Mouse (Mus musculus) midbrain, embryonic 15.5 days (tissue): ENCODE results near the gene Bsdc1. TPM values are rescaled to one million over a fixed set of nuclear protein-coding genes. Genes with fewer than 3 reads are reported as not detected.
A peak's percentile ranks its signal among the peaks of the same experiment; 100 is the strongest.
"Not testable (repeated sequence)": the region's sequence is repeated elsewhere in the genome, so short reads cannot be mapped to it uniquely, and the experiment has no call there.

ENCODE experiments used
- ATAC-seq: fragments of 200-750 bp; cut with Nextera tagmentation; replicated peaks from 2 replicates; pipeline ENCODE4 v1.8.0; 2017; ENCODE audit warnings: moderate TSS enrichment
- H3K27ac ChIP-seq: fragments of 300-500 bp; sonication (generic); 2 replicates; pipeline ENCODE4 v1.5.1; 2015; ENCODE audit warnings: mild to moderate bottlenecking, inconsistent platforms
- H3K27me3 ChIP-seq: fragments of 300-500 bp; sonication (generic); replicated peaks from 2 replicates; pipeline ENCODE4 v1.6.1; 2015; ENCODE audit warnings: inconsistent platforms
- H3K36me3 ChIP-seq: fragments of 300-500 bp; sonication (generic); replicated peaks from 2 replicates; pipeline ENCODE4 v1.6.1; 2015; ENCODE audit warnings: inconsistent platforms
- H3K4me1 ChIP-seq: fragments of 300-500 bp; sonication (generic); 2 replicates; pipeline ENCODE4 v1.6.1; 2015; ENCODE audit warnings: inconsistent platforms
- H3K4me2 ChIP-seq: fragments of 300-500 bp; sonication (generic); 2 replicates; pipeline ENCODE4 v1.6.1; 2015; ENCODE audit warnings: inconsistent platforms, mild to moderate bottlenecking, moderate library complexity
- H3K4me3 ChIP-seq: fragments of 300-500 bp; sonication (generic); 2 replicates; pipeline ENCODE4 v1.5.1; 2015; ENCODE audit warnings: mild to moderate bottlenecking, inconsistent platforms
- H3K9ac ChIP-seq: fragments of 300-500 bp; sonication (generic); 2 replicates; pipeline ENCODE4 v1.6.1; 2015; ENCODE audit warnings: mild to moderate bottlenecking, inconsistent platforms
- H3K9me3 ChIP-seq: fragments of 300-500 bp; sonication (generic); 2 replicates; pipeline ENCODE4 v1.6.1; 2016; ENCODE audit warnings: inconsistent platforms
- WGBS: fragments of 180-500 bp; shearing (Covaris S2); methylation state at CpG from one replicate; pipeline ENCODE4 v1.1.7; 2015; ENCODE audit warnings: mixed read lengths; 5-methylcytosine and 5-hydroxymethylcytosine counted together
- polyA plus RNA-seq: library from polyadenylated mRNA; unstranded; fragments of >200 nt; fragmentation: Nextera tagmentation; extraction: Ambion mirVana; gene quantifications from 2 replicates; pipeline ENCODE4 v1.2.1, GENCODE M21; 2015

Gene Bsdc1
- polyA plus RNA-seq, 1 experiment from 2014 or later = 38.6 TPM

DNA sequence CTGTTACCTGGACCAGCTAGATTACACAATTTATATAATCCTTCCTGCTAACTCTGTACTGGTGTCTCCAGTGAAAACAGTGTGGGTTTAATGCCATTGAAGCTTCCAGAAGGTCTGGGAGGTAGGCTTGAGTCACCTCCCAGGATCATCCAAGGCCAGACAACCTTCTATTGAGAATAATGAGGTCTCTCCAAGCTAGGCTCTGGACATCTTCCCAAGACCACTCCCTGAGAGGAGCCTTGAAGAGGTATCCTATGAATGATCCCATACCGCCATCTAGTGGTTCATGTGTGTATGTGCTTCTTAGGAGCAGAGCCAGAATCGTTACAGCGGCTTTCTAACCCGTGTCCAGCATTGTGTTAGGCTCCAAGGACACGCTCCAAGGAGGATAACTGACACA, 6.1 kb upstream of the Bsdc1 start:
- Histone ChIP-seq H3K4me1 (no peaks in the 10 kb centered on the region; the same call in 1 of the 2 replicates), H3K4me3 (no peak overlapping the region), H3K9me3 (no peaks in the 10 kb centered on the region), H3K27ac (no peak overlapping the region), H3K36me3 (no peaks in the 10 kb centered on the region), H3K27me3 (0 out of 2 replicates have a peak, but pooled peaks cover 2% of the 10 kb centered on the region), H3K9ac (no peak overlapping the region), H3K4me2 (no peak overlapping the region)
- WGBS = under 1% methylated on average over 5 of the region's 5 CpGs
- peak; percentile 81 for ATAC-seq

DNA sequence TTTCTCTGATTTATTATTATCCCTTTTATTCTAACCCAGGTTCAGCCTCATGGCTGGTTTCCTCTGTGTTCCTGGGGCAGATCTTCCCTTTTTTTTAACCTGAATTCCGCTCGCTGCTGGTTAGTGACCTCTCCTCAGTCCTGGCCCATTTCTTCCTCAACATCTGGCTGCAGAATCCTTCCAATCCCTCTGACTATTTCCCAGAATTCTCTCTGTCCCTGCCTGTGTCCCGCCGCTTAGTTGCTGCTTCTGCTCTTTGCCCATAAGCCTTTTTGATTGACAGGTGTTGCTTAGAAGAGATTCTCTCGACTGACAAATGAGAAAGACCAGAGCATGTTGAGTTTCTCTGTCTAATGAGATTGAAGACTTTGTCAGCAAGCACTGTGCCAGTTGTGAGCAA, 5.3 kb upstream of the Bsdc1 start:
- no peak for ATAC-seq
- Histone ChIP-seq H3K4me3 (no peak overlapping the region), H3K4me1 (peaks cover 3% of the 10 kb centered on the region; the same call in 1 of the 2 replicates), H3K36me3 (no peaks in the 10 kb centered on the region), H3K27me3 (0 out of 2 replicates have a peak, but pooled peaks cover 2% of the 10 kb centered on the region), H3K4me2 (no peak overlapping the region), H3K9ac (no peak overlapping the region), H3K9me3 (no peaks in the 10 kb centered on the region), H3K27ac (no peak overlapping the region)
- 47% methylated on average over 5 of the region's 5 CpGs for WGBS

GRCm38 (mm10) chr4:129457311-129457710, 4.1 kb upstream of the Bsdc1 start:
- H3K4me3 ChIP-seq, H3K27me3 ChIP-seq, H3K4me2 ChIP-seq, H3K36me3 ChIP-seq, H3K9ac ChIP-seq, H3K4me1 ChIP-seq, ATAC-seq, H3K9me3 ChIP-seq, H3K27ac ChIP-seq: not testable (repeated sequence)
- WGBS = 82% methylated on average over 2 of the region's 2 CpGs

GRCm38 (mm10) chr4:129459726-129460125, 1.7 kb upstream of the Bsdc1 start:
- WGBS = 94% methylated on average over 3 of the region's 3 CpGs
- no peak for ATAC-seq
- Histone ChIP-seq H3K9me3 (no peaks in the 10 kb centered on the region), H3K4me1 (peaks cover 12% of the 10 kb centered on the region), H3K36me3 (peaks cover 4% of the 10 kb centered on the region), H3K4me2 (no peak overlapping the region), H3K4me3 (no peak overlapping the region), H3K27me3 (0 out of 2 replicates have a peak, but pooled peaks cover 2% of the 10 kb centered on the region), H3K27ac (no peak overlapping the region), H3K9ac (no peak overlapping the region)

GRCm38 (mm10) chr4:129460827-129461182, 576 bp upstream of the Bsdc1 start:
- peak overlapping the region; percentile 65 for H3K4me2 ChIP-seq
- no peaks in the 10 kb centered on the region for H3K9me3 ChIP-seq
- peak overlapping the region; percentile 94 for H3K27ac ChIP-seq
- peaks cover 14% of the 10 kb centered on the region for H3K36me3 ChIP-seq
- H3K9ac ChIP-seq = peak overlapping the region; percentile 65
- H3K4me1 ChIP-seq = peaks cover 12% of the 10 kb centered on the region
- peak overlapping the region; percentile 63 for H3K4me3 ChIP-seq
- H3K27me3 ChIP-seq = 0 out of 2 replicates have a peak, but pooled peaks cover under 1% of the 10 kb centered on the region
- ATAC-seq = peak; percentile 43
- WGBS = 0% methylated on average over 4 of the region's 4 CpGs

GRCm38 (mm10) chr4:129462118-129462517, 737 bp downstream of the Bsdc1 start:
- WGBS = 43% methylated on average over 3 of the region's 3 CpGs
- H3K4me3 ChIP-seq = peak overlapping the region; percentile 63
- H3K36me3 ChIP-seq = peaks cover 24% of the 10 kb centered on the region
- no peaks in the 10 kb centered on the region for H3K9me3 ChIP-seq
- peaks cover 12% of the 10 kb centered on the region for H3K4me1 ChIP-seq
- no peaks in the 10 kb centered on the region for H3K27me3 ChIP-seq
- H3K27ac ChIP-seq = peak overlapping the region; percentile 37; the same call in 1 of the 2 replicates
- no peak for ATAC-seq
- H3K4me2 ChIP-seq = peak overlapping the region; percentile 60
- peak overlapping the region; percentile 66 for H3K9ac ChIP-seq

GRCm38 (mm10) chr4:129463097-129464059, 2.0 kb downstream of the Bsdc1 start:
- WGBS = 89% methylated on average over 24 of the region's 24 CpGs

DNA sequence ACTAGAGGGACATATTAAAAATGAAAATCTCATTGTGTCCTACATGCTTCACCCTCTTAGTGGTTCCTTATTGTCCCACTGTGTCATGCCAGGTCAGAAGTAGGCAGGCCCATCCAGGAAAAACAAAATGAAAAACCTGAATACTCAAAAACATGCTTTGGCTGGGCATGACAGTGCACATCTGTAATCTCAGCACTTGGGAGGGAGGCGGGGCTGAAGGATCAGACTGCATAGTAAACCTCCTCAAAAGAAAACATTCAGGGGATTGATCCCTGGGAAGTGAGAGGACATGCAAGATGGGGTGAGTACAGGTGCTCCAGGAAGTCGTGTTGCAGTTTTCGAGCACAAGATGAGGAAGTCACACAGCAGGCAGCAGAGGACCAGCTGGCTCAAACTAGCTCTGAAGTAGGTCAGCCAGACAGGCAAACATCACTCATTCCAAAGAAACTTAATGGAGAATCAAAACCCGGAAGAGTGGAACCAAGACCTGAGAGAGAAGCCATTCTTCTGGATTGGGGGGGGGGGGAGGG, 3.0 kb downstream of the Bsdc1 start:
- H3K4me3 ChIP-seq = no peak overlapping the region
- H3K36me3 ChIP-seq = peaks cover 45% of the 10 kb centered on the region
- 91% methylated on average over 4 of the region's 4 CpGs for WGBS
- no peak overlapping the region for H3K27ac ChIP-seq
- no peak overlapping the region for H3K4me2 ChIP-seq
- no peak overlapping the region for H3K9ac ChIP-seq
- no peak for ATAC-seq
- H3K9me3 ChIP-seq = no peaks in the 10 kb centered on the region
- peaks cover 12% of the 10 kb centered on the region for H3K4me1 ChIP-seq
- H3K27me3 ChIP-seq = no peaks in the 10 kb centered on the region

More at GRCm38 (mm10) chr4:129463097-129464059, 2.0 kb downstream of the Bsdc1 start:
- Histone ChIP-seq H3K9me3 (no peaks in the 10 kb centered on the region), H3K27me3 (no peaks in the 10 kb centered on the region), H3K4me3 (no peak overlapping the region), H3K4me2 (no peak overlapping the region), H3K4me1 (peaks cover 12% of the 10 kb centered on the region), H3K27ac (no peak overlapping the region), H3K9ac (no peak overlapping the region), H3K36me3 (peaks cover 37% of the 10 kb centered on the region)
- no peak for ATAC-seq

DNA sequence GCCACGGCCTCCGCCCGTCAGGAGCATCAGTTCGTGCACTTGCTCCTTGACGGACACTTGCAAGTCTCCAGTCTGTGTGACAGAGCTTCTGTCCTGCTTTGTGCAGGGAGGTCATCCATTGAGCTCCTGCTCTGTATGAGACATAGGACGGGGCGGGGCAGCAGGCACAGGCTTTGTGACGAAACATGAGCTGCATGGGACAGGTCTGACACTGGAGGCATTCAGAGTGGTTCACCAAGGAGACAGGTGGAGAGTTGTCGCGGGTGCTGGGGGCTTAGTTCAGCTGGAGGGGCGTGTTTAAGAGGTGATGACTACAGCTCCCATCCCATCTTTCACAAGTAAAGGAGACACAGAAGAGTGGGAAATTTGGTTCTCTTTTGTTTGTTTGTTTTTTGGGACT, 14.7 kb downstream of the Bsdc1 start:
- Histone ChIP-seq H3K9me3 (no peaks in the 10 kb centered on the region), H3K36me3 (peaks cover 54% of the 10 kb centered on the region), H3K4me3 (no peak overlapping the region), H3K9ac (no peak overlapping the region), H3K27me3 (no peaks in the 10 kb centered on the region), H3K4me1 (no peaks in the 10 kb centered on the region), H3K27ac (no peak overlapping the region), H3K4me2 (no peak overlapping the region)
- 94% methylated on average over 11 of the region's 11 CpGs for WGBS
- ATAC-seq = no peak

GRCm38 (mm10) chr4:129479863-129480262, 18.5 kb downstream of the Bsdc1 start:
- ATAC-seq = no peak
- Histone ChIP-seq H3K4me2 (no peak overlapping the region), H3K4me3 (no peak overlapping the region), H3K36me3 (peaks cover 42% of the 10 kb centered on the region), H3K4me1 (no peaks in the 10 kb centered on the region), H3K27me3 (no peaks in the 10 kb centered on the region), H3K9ac (no peak overlapping the region), H3K27ac (no peak overlapping the region), H3K9me3 (no peaks in the 10 kb centered on the region)
- WGBS = 91% methylated on average over 3 of the region's 3 CpGs

DNA sequence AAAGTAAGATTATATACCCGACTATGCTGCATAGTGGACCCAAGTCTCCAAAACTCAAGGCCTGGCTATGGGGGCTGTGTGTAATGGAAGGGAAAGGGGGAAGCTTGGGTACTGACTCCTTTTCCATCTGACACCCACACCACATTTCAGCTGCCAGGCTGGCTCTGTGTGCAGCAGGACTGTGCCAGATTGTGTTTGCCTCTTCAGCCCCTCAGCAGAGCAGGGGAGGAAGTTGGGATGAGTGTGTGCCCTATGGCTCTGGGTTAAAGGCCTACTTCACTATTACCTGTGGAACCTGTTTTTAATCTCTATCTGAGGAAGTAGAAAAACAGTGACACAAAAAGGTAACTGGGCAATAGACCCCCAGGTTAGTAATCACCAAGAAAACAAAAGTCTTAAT, 19.7 kb downstream of the Bsdc1 start:
- peaks cover 48% of the 10 kb centered on the region for H3K36me3 ChIP-seq
- WGBS = 96% methylated on average over 1 of the region's 1 CpGs
- H3K4me2 ChIP-seq = no peak overlapping the region
- H3K4me1 ChIP-seq = no peaks in the 10 kb centered on the region
- H3K9ac ChIP-seq = no peak overlapping the region
- ATAC-seq = no peak
- no peak overlapping the region for H3K4me3 ChIP-seq
- no peak overlapping the region for H3K27ac ChIP-seq
- no peaks in the 10 kb centered on the region for H3K9me3 ChIP-seq
- no peaks in the 10 kb centered on the region for H3K27me3 ChIP-seq

DNA sequence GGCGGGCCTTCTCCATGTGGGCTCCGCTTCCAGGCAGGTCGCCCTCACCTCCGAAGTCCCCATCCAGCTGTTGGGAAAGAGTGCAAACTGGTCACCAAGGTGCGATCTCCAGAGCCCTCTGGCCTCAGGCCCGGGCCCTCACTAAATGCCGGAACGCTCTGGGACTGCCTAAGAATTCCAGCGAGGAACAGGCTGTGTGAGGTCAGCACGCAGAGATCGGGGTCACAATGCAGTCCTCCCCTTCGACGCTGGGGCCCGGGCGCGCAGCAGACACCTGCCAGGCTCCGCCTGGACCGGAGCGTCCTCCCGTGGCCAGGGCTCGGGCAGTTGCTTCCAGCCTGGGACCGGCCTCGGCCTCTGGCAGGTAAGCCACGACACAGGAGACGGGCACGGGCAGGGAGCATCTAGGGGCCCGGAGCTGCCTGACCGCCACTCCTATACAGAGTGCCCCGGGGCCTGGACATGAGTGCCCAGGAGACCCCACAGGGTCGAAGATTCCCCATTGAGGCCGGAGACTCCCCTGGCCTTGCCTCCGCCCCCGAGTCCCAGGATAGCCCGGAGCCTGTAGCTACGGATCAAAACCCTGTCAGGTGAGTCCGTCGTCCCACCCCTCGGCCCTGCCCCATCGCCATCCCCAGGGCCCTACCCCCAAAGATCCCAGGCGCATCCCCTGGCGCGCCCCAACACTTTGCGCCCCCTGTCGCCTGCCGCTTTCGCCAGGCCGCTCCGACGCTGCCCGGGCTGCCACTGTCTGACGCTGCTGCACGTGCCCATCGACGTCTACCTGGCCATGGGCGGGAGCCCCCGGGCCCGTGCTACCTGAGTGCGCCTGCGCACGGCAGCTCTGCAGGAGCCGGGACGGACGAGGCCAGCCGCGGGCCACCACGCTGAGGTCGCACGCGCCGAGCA, 29.8 kb downstream of the Bsdc1 start, which contains the start of the genes Tssk3 and Fam229a:
Gene Tssk3, minus strand, starts transcription at position 51 of the 909 bp plus-strand sequence.
Gene Fam229a, plus strand, starts transcription at position 219 of the 909 bp plus-strand sequence.
- H3K4me2 ChIP-seq = peak within 1 kb of the TSS; percentile 58
- peaks cover 24% of the 10 kb centered on the region for H3K27me3 ChIP-seq

More for the DNA sequence above, 29.8 kb downstream of the Bsdc1 start, which contains the start of the genes Tssk3 and Fam229a:
- peak within 1 kb of the TSS; percentile 20; the same call in 1 of the 2 replicates for H3K9ac ChIP-seq
- 2% methylated on average over 62 of the region's 70 CpGs for WGBS
- H3K9me3 ChIP-seq = no peaks in the 10 kb centered on the region
- H3K4me1 ChIP-seq = peaks cover 18% of the 10 kb centered on the region
- H3K4me3 ChIP-seq = peak within 1 kb of the TSS; percentile 33
- H3K36me3 ChIP-seq = peaks cover 20% of the 10 kb centered on the region
- peak; percentile 60 for ATAC-seq
- H3K27ac ChIP-seq = no peak within 1 kb of the TSS
